Mouse (Mus musculus) hindbrain, embryonic 16.5 days (tissue): ENCODE data around the gene Mindy4. TPM values are rescaled to one million over a fixed set of nuclear protein-coding genes. Genes with fewer than 3 reads are reported as not detected.

Source experiments
- ATAC-seq: fragments of 200-750 bp; cut with Nextera tagmentation; 2 replicates; pipeline ENCODE4 v1.8.0; 2017; ENCODE audit warnings: moderate TSS enrichment, moderate library complexity
- H3K27ac ChIP-seq: fragments of 300-500 bp; sonication (generic); 2 replicates; pipeline ENCODE4 v1.5.1; 2014; ENCODE audit warnings: low read depth, mild to moderate bottlenecking, control low read depth, low read length, moderate library complexity
- H3K27me3 ChIP-seq: fragments of 300-500 bp; sonication (generic); replicated peaks from 2 replicates; pipeline ENCODE4 v1.6.1; 2014; ENCODE audit warnings: low read length; ENCODE audit not compliant: control insufficient read depth, insufficient read depth
- H3K36me3 ChIP-seq: fragments of 300-500 bp; sonication (generic); 2 replicates; pipeline ENCODE4 v1.6.1; 2014; ENCODE audit warnings: mild to moderate bottlenecking, low read length, moderate library complexity, mixed read lengths; ENCODE audit not compliant: control insufficient read depth, insufficient read depth
- H3K4me1 ChIP-seq: fragments of 300-500 bp; sonication (generic); 2 replicates; pipeline ENCODE4 v1.6.1; 2014; ENCODE audit warnings: low read depth, low read length; ENCODE audit not compliant: control insufficient read depth, insufficient read depth
- H3K4me2 ChIP-seq: fragments of 300-500 bp; sonication (generic); 2 replicates; pipeline ENCODE4 v1.6.1; 2014; ENCODE audit warnings: mild to moderate bottlenecking, low read length, control low read depth, moderate library complexity
- H3K4me3 ChIP-seq: fragments of 300-500 bp; sonication (generic); 2 replicates; pipeline ENCODE4 v1.5.1; 2014; ENCODE audit warnings: mild to moderate bottlenecking, low read length, control low read depth, moderate library complexity
- H3K9ac ChIP-seq: fragments of 300-500 bp; sonication (generic); 2 replicates; pipeline ENCODE4 v1.6.1; 2014; ENCODE audit warnings: low read depth, mild to moderate bottlenecking, control low read depth, low read length, moderate library complexity
- H3K9me3 ChIP-seq: fragments of 300-500 bp; sonication (generic); 2 replicates; pipeline ENCODE4 v1.6.1; 2014; ENCODE audit warnings: mild to moderate bottlenecking, low read length, moderate library complexity; ENCODE audit not compliant: control insufficient read depth
- WGBS: fragments of 180-500 bp; shearing (Covaris S2); extraction: QIAGEN DNeasy Blood & Tissue Kit; methylation state at CpG from one replicate; pipeline ENCODE4 v1.1.7; 2014; 5-methylcytosine and 5-hydroxymethylcytosine counted together
- microRNA-seq: library from miRNA; unstranded; fragments of <30 nt; microRNA quantifications from one replicate; pipeline ENCODE4, GENCODE M21; 2017
- polyA plus RNA-seq: library from polyadenylated mRNA; unstranded; fragments of >200 nt; fragmentation: Nextera tagmentation; extraction: Ambion mirVana; gene quantifications from 2 replicates; pipeline ENCODE4 v1.2.1, GENCODE M21; 2015

Gene Mindy4
- polyA plus RNA-seq, 1 experiment from 2014 or later = 13.0 TPM

- no peaks in the 10 kb centered on the region for H3K27me3 ChIP-seq
- H3K27ac ChIP-seq = no peak overlapping the region
- 61% methylated on average over 5 of the region's 5 CpGs for WGBS
- H3K9me3 ChIP-seq = no peaks in the 10 kb centered on the region
- no peak overlapping the region for H3K9ac ChIP-seq
- H3K4me2 ChIP-seq = no peak overlapping the region
- no peaks in the 10 kb centered on the region for H3K36me3 ChIP-seq
- no peak overlapping the region for H3K4me3 ChIP-seq
- no peak for ATAC-seq
- no peaks in the 10 kb centered on the region for H3K4me1 ChIP-seq
Observed at GRCm38 (mm10) chr6:55356017-55356703, 153.0 kb downstream of the Mindy4 start.

GRCm38 (mm10) chr6:55356976-55357635 lies 153.9 kb downstream of the Mindy4 start:
- 58% methylated on average over 5 of the region's 5 CpGs for WGBS
- Histone ChIP-seq H3K4me1 (no peaks in the 10 kb centered on the region), H3K36me3 (no peaks in the 10 kb centered on the region), H3K4me3 (no peak overlapping the region), H3K4me2 (no peak overlapping the region), H3K27ac (no peak overlapping the region), H3K9me3 (no peaks in the 10 kb centered on the region), H3K9ac (no peak overlapping the region), H3K27me3 (no peaks in the 10 kb centered on the region)
- no peak for ATAC-seq

- no peak overlapping the region for H3K9ac ChIP-seq
- H3K4me1 ChIP-seq = no peaks in the 10 kb centered on the region
- no peak overlapping the region for H3K27ac ChIP-seq
- ATAC-seq = no peak
- H3K36me3 ChIP-seq = no peaks in the 10 kb centered on the region
- no peaks in the 10 kb centered on the region for H3K9me3 ChIP-seq
- H3K4me3 ChIP-seq = no peak overlapping the region
- H3K27me3 ChIP-seq = no peaks in the 10 kb centered on the region
- WGBS = 47% methylated on average over 6 of the region's 6 CpGs
- no peak overlapping the region for H3K4me2 ChIP-seq
Observed at GRCm38 (mm10) chr6:55357636-55358031, 154.5 kb downstream of the Mindy4 start.

GRCm38 (mm10) chr6:55358731-55359143 lies 155.6 kb downstream of the Mindy4 start:
- Histone ChIP-seq H3K4me1 (no peaks in the 10 kb centered on the region), H3K27me3 (no peaks in the 10 kb centered on the region), H3K9ac (no peak overlapping the region), H3K9me3 (no peaks in the 10 kb centered on the region), H3K4me2 (no peak overlapping the region), H3K4me3 (no peak overlapping the region), H3K27ac (no peak overlapping the region), H3K36me3 (no peaks in the 10 kb centered on the region)
- ATAC-seq = no peak
- 20% methylated on average over 2 of the region's 2 CpGs for WGBS

GRCm38 (mm10) chr6:55362663-55363062 lies 159.5 kb downstream of the Mindy4 start:
- Histone ChIP-seq H3K4me3 (no peak overlapping the region), H3K27ac (no peak overlapping the region), H3K9ac (no peak overlapping the region), H3K4me1 (no peaks in the 10 kb centered on the region), H3K36me3 (no peaks in the 10 kb centered on the region), H3K4me2 (no peak overlapping the region), H3K27me3 (no peaks in the 10 kb centered on the region), H3K9me3 (no peaks in the 10 kb centered on the region)
- WGBS = 77% methylated on average over 1 of the region's 1 CpGs
- no peak for ATAC-seq

- Histone ChIP-seq H3K4me2 (no peak overlapping the region), H3K9ac (no peak overlapping the region), H3K36me3 (no peaks in the 10 kb centered on the region), H3K4me1 (no peaks in the 10 kb centered on the region), H3K9me3 (no peaks in the 10 kb centered on the region), H3K4me3 (no peak overlapping the region), H3K27ac (no peak overlapping the region), H3K27me3 (no peaks in the 10 kb centered on the region)
- ATAC-seq = no peak
Observed at GRCm38 (mm10) chr6:55367126-55367525, 163.9 kb downstream of the Mindy4 start.

Small RNA genes within 50 kb of the gene (microRNA-seq; reads per million reads assigned to microRNA genes)
- not detected for gene Gm25458

Other genes with a start within 250 kb of the Mindy4 start
- 3.1 and 3.6 TPM in 2 replicates for gene Nod1, start 230.8 kb upstream of the Mindy4 start, polyA plus RNA-seq
- gene Ggct, start 210.4 kb upstream of the Mindy4 start, polyA plus RNA-seq = 14.3 and 20.5 TPM in 2 replicates
- gene Gars, start 165.4 kb upstream of the Mindy4 start, polyA plus RNA-seq = 209 and 213 TPM in 2 replicates
- 1.4 and 1.7 TPM in 2 replicates for gene Crhr2, start 70.4 kb upstream of the Mindy4 start, polyA plus RNA-seq
- gene Inmt, start 28.3 kb upstream of the Mindy4 start, polyA plus RNA-seq = not detected in 2 replicates
- 27.6 and 30.9 TPM in 2 replicates for gene Aqp1, start 133.0 kb downstream of the Mindy4 start, polyA plus RNA-seq
- not detected in 2 replicates for gene Ghrhr, start 172.9 kb downstream of the Mindy4 start, polyA plus RNA-seq
- 67.1 and 74.8 TPM in 2 replicates for gene Adcyap1r1, start 248.6 kb downstream of the Mindy4 start, polyA plus RNA-seq